Mouse (Mus musculus): ENCODE measurements around the gene Smchd1. TPM values are rescaled to one million over a fixed set of nuclear protein-coding genes. Genes with fewer than 3 reads are reported as not detected.
A peak's percentile ranks its signal among the peaks of the same experiment; 100 is the strongest.

Gene Smchd1
- polyA plus RNA-seq, 1 experiment from 2014 or later, result 76.4 TPM

GRCm38 (mm10) chr17:71310486-71311339, 164.4 kb downstream of the Smchd1 start:
- under 1% methylated on average over 67 of the region's 67 CpGs for WGBS
- Histone ChIP-seq H3K4me3 (ENCODE audit: low read depth, low read length) (peak overlapping the region; percentile 73), H3K27ac (ENCODE audit: low read depth, low read length) (peak overlapping the region; percentile 47), H3K36me3 (ENCODE audit: control insufficient read depth, insufficient read depth, low read length) (no peaks in the 10 kb centered on the region), H3K9ac (ENCODE audit: low read depth, low read length) (peak overlapping the region; percentile 88), H3K9me3 (ENCODE audit: control insufficient read depth, low read length) (no peaks in the 10 kb centered on the region), H3K27me3 (replicated peaks; ENCODE audit: control insufficient read depth, insufficient read depth, low read length) (peaks cover 5% of the 10 kb centered on the region; the same call in 1 of the 2 replicates), H3K4me2 (peak overlapping the region; percentile 100), H3K4me1 (replicated peaks; ENCODE audit: control insufficient read depth, insufficient read depth, low read length) (peaks cover 11% of the 10 kb centered on the region)
- DNase-seq (ENCODE audit: low spot score), result peak; percentile 66
- ATAC-seq (replicated peaks; ENCODE audit: low FRiP score), result peak; percentile 63

GRCm38 (mm10) chr17:71309711-71310485, 165.2 kb downstream of the Smchd1 start:
- ATAC-seq (replicated peaks; ENCODE audit: low FRiP score) (0 out of 2 replicates have a peak, but pooled peaks have one; percentile 4), DNase-seq (ENCODE audit: low spot score) (peak; percentile 65)
- Histone ChIP-seq H3K27ac (ENCODE audit: low read depth, low read length) (no peak overlapping the region; the same call in 1 of the 2 replicates), H3K4me3 (ENCODE audit: low read depth, low read length) (peak overlapping the region; percentile 73), H3K9me3 (ENCODE audit: control insufficient read depth, low read length) (no peaks in the 10 kb centered on the region), H3K9ac (ENCODE audit: low read depth, low read length) (peak overlapping the region; percentile 88), H3K4me1 (replicated peaks; ENCODE audit: control insufficient read depth, insufficient read depth, low read length) (peaks cover 11% of the 10 kb centered on the region), H3K4me2 (peak overlapping the region; percentile 100), H3K27me3 (replicated peaks; ENCODE audit: control insufficient read depth, insufficient read depth, low read length) (peaks cover 5% of the 10 kb centered on the region; the same call in 1 of the 2 replicates), H3K36me3 (ENCODE audit: control insufficient read depth, insufficient read depth, low read length) (no peaks in the 10 kb centered on the region)
- 7% methylated on average over 23 of the region's 23 CpGs for WGBS

- no peak overlapping the region for H3K9ac ChIP-seq (ENCODE audit: low read depth, low read length)
- H3K4me2 ChIP-seq, result peak overlapping the region; percentile 100
- no peak overlapping the region for H3K27ac ChIP-seq (ENCODE audit: low read depth, low read length)
- peaks cover 5% of the 10 kb centered on the region; the same call in 1 of the 2 replicates for H3K27me3 ChIP-seq (replicated peaks; ENCODE audit: control insufficient read depth, insufficient read depth, low read length)
- 63% methylated on average over 14 of the region's 14 CpGs for WGBS
- ATAC-seq (replicated peaks; ENCODE audit: low FRiP score) (no peak), DNase-seq (ENCODE audit: low spot score) (peak; percentile 31)
- H3K4me3 ChIP-seq (ENCODE audit: low read depth, low read length), result peak overlapping the region; percentile 73; the same call in 1 of the 2 replicates
- H3K36me3 ChIP-seq (ENCODE audit: control insufficient read depth, insufficient read depth, low read length), result no peaks in the 10 kb centered on the region
- peaks cover 11% of the 10 kb centered on the region for H3K4me1 ChIP-seq (replicated peaks; ENCODE audit: control insufficient read depth, insufficient read depth, low read length)
- no peaks in the 10 kb centered on the region for H3K9me3 ChIP-seq (ENCODE audit: control insufficient read depth, low read length)
These were observed 166.0 kb downstream of the Smchd1 start for GRCm38 (mm10) chr17:71309141-71309540.

- peaks cover 11% of the 10 kb centered on the region for H3K4me1 ChIP-seq (replicated peaks; ENCODE audit: control insufficient read depth, insufficient read depth, low read length)
- peaks cover 5% of the 10 kb centered on the region; the same call in 1 of the 2 replicates for H3K27me3 ChIP-seq (replicated peaks; ENCODE audit: control insufficient read depth, insufficient read depth, low read length)
- H3K9me3 ChIP-seq (ENCODE audit: control insufficient read depth, low read length), result no peaks in the 10 kb centered on the region
- no peaks in the 10 kb centered on the region for H3K36me3 ChIP-seq (ENCODE audit: control insufficient read depth, insufficient read depth, low read length)
- ATAC-seq (replicated peaks; ENCODE audit: low FRiP score) (no peak), DNase-seq (ENCODE audit: low spot score) (peak; percentile 9)
- H3K4me2 ChIP-seq, result no peak overlapping the region
- WGBS, result 87% methylated on average over 5 of the region's 5 CpGs
- no peak overlapping the region for H3K4me3 ChIP-seq (ENCODE audit: low read depth, low read length)
- no peak overlapping the region for H3K9ac ChIP-seq (ENCODE audit: low read depth, low read length)
- no peak overlapping the region for H3K27ac ChIP-seq (ENCODE audit: low read depth, low read length)
These were observed 166.8 kb downstream of the Smchd1 start for GRCm38 (mm10) chr17:71308296-71308695.

GRCm38 (mm10) chr17:71307251-71307790, 167.8 kb downstream of the Smchd1 start:
- peaks cover 5% of the 10 kb centered on the region; the same call in 1 of the 2 replicates for H3K27me3 ChIP-seq (replicated peaks; ENCODE audit: control insufficient read depth, insufficient read depth, low read length)

GRCm38 (mm10) chr17:71306716-71307115, 168.4 kb downstream of the Smchd1 start:
- Histone ChIP-seq H3K9ac (ENCODE audit: low read depth, low read length) (no peak overlapping the region), H3K4me2 (no peak overlapping the region), H3K27me3 (replicated peaks; ENCODE audit: control insufficient read depth, insufficient read depth, low read length) (peaks cover 5% of the 10 kb centered on the region; the same call in 1 of the 2 replicates), H3K27ac (ENCODE audit: low read depth, low read length) (no peak overlapping the region), H3K36me3 (ENCODE audit: control insufficient read depth, insufficient read depth, low read length) (no peaks in the 10 kb centered on the region), H3K4me3 (ENCODE audit: low read depth, low read length) (no peak overlapping the region), H3K4me1 (replicated peaks; ENCODE audit: control insufficient read depth, insufficient read depth, low read length) (peaks cover 11% of the 10 kb centered on the region), H3K9me3 (ENCODE audit: control insufficient read depth, low read length) (no peaks in the 10 kb centered on the region)
- DNase-seq (ENCODE audit: low spot score) (peak; percentile 11), ATAC-seq (replicated peaks; ENCODE audit: low FRiP score) (no peak)
- 75% methylated on average over 4 of the region's 4 CpGs for WGBS

More at GRCm38 (mm10) chr17:71307251-71307790, 167.8 kb downstream of the Smchd1 start:
- H3K27ac ChIP-seq (ENCODE audit: low read depth, low read length), result no peak overlapping the region
- no peak overlapping the region for H3K9ac ChIP-seq (ENCODE audit: low read depth, low read length)
- no peak overlapping the region for H3K4me3 ChIP-seq (ENCODE audit: low read depth, low read length)
- no peaks in the 10 kb centered on the region for H3K36me3 ChIP-seq (ENCODE audit: control insufficient read depth, insufficient read depth, low read length)
- no peak overlapping the region for H3K4me2 ChIP-seq
- ATAC-seq (replicated peaks; ENCODE audit: low FRiP score) (no peak), DNase-seq (ENCODE audit: low spot score) (peak; percentile 30)
- peaks cover 11% of the 10 kb centered on the region for H3K4me1 ChIP-seq (replicated peaks; ENCODE audit: control insufficient read depth, insufficient read depth, low read length)
- no peaks in the 10 kb centered on the region for H3K9me3 ChIP-seq (ENCODE audit: control insufficient read depth, low read length)
- WGBS, result 91% methylated on average over 10 of the region's 10 CpGs

GRCm38 (mm10) chr17:71306091-71306490, 169.1 kb downstream of the Smchd1 start:
- H3K4me1 ChIP-seq (replicated peaks; ENCODE audit: control insufficient read depth, insufficient read depth, low read length), result peaks cover 6% of the 10 kb centered on the region
- no peak for ATAC-seq (replicated peaks; ENCODE audit: low FRiP score)
- WGBS, result 84% methylated on average over 6 of the region's 6 CpGs

GRCm38 (mm10) chr17:71303444-71303843, 171.7 kb downstream of the Smchd1 start:
- H3K36me3 ChIP-seq (ENCODE audit: control insufficient read depth, insufficient read depth, low read length), result no peaks in the 10 kb centered on the region
- H3K4me2 ChIP-seq, result no peak overlapping the region
- no peak overlapping the region for H3K27ac ChIP-seq (ENCODE audit: low read depth, low read length)
- no peaks in the 10 kb centered on the region for H3K9me3 ChIP-seq (ENCODE audit: control insufficient read depth, low read length)
- H3K9ac ChIP-seq (ENCODE audit: low read depth, low read length), result no peak overlapping the region
- 72% methylated on average over 6 of the region's 6 CpGs for WGBS
- H3K27me3 ChIP-seq (replicated peaks; ENCODE audit: control insufficient read depth, insufficient read depth, low read length), result no peaks in the 10 kb centered on the region
- ATAC-seq (replicated peaks; ENCODE audit: low FRiP score) (no peak), DNase-seq (ENCODE audit: low spot score) (peak; percentile 19)
- no peak overlapping the region for H3K4me3 ChIP-seq (ENCODE audit: low read depth, low read length)
- no peaks in the 10 kb centered on the region for H3K4me1 ChIP-seq (replicated peaks; ENCODE audit: control insufficient read depth, insufficient read depth, low read length)

More at GRCm38 (mm10) chr17:71306091-71306490, 169.1 kb downstream of the Smchd1 start:
- Histone ChIP-seq H3K4me2 (no peak overlapping the region), H3K9ac (ENCODE audit: low read depth, low read length) (no peak overlapping the region), H3K36me3 (ENCODE audit: control insufficient read depth, insufficient read depth, low read length) (no peaks in the 10 kb centered on the region), H3K9me3 (ENCODE audit: control insufficient read depth, low read length) (no peaks in the 10 kb centered on the region), H3K27me3 (replicated peaks; ENCODE audit: control insufficient read depth, insufficient read depth, low read length) (peaks cover 5% of the 10 kb centered on the region; the same call in 1 of the 2 replicates), H3K4me3 (ENCODE audit: low read depth, low read length) (no peak overlapping the region), H3K27ac (ENCODE audit: low read depth, low read length) (no peak overlapping the region)
- peak; percentile 28 for DNase-seq (ENCODE audit: low spot score)

Measured in liver, embryonic 11.5 days (tissue).